Mouse (Mus musculus) heart, embryonic 13.5 days (tissue): ENCODE results near the gene Zfyve1. TPM values are rescaled to one million over a fixed set of nuclear protein-coding genes. Genes with fewer than 3 reads are reported as not detected.

ENCODE experiments used
- ATAC-seq: fragments of 200-750 bp; cut with Nextera tagmentation; 2 replicates; pipeline ENCODE4 v1.8.0; 2017; ENCODE audit warnings: moderate TSS enrichment; ENCODE audit not compliant: insufficient number of reproducible peaks, low FRiP score, low TSS enrichment; ENCODE audit errors: extremely low read depth
- H3K27ac ChIP-seq: fragments of 300-500 bp; sonication (generic); replicated peaks from 2 replicates; pipeline ENCODE4 v1.5.1; 2015; ENCODE audit warnings: moderate library complexity, mild to moderate bottlenecking, inconsistent platforms
- H3K27me3 ChIP-seq: fragments of 300-500 bp; sonication (generic); replicated peaks from 2 replicates; pipeline ENCODE4 v1.6.1; 2015; ENCODE audit warnings: mild to moderate bottlenecking, inconsistent platforms
- H3K36me3 ChIP-seq: fragments of 300-500 bp; sonication (generic); 2 replicates; pipeline ENCODE4 v1.6.1; 2015; ENCODE audit warnings: mild to moderate bottlenecking, inconsistent platforms
- H3K4me1 ChIP-seq: fragments of 300-500 bp; sonication (generic); 2 replicates; pipeline ENCODE4 v1.6.1; 2015; ENCODE audit warnings: inconsistent platforms
- H3K4me2 ChIP-seq: fragments of 300-500 bp; sonication (generic); 2 replicates; pipeline ENCODE4 v1.6.1; 2015; ENCODE audit warnings: inconsistent platforms, mild to moderate bottlenecking, moderate library complexity
- H3K4me3 ChIP-seq: fragments of 300-500 bp; sonication (generic); 2 replicates; pipeline ENCODE4 v1.5.1; 2015; ENCODE audit warnings: moderate library complexity, mild to moderate bottlenecking, inconsistent platforms
- H3K9ac ChIP-seq: fragments of 300-500 bp; sonication (generic); 2 replicates; pipeline ENCODE4 v1.6.1; 2015; ENCODE audit warnings: inconsistent platforms, mild to moderate bottlenecking, moderate library complexity
- H3K9me3 ChIP-seq: fragments of 300-500 bp; sonication (generic); 2 replicates; pipeline ENCODE4 v1.6.1; 2016; ENCODE audit warnings: inconsistent platforms
- WGBS: fragments of 180-500 bp; shearing (Covaris S2); methylation state at CpG from one replicate; pipeline ENCODE4 v1.1.7; 2015; ENCODE audit warnings: mixed read lengths; 5-methylcytosine and 5-hydroxymethylcytosine counted together
- polyA plus RNA-seq: library from polyadenylated mRNA; unstranded; fragments of >200 nt; fragmentation: Nextera tagmentation; extraction: Ambion mirVana; gene quantifications from 2 replicates; pipeline ENCODE4 v1.2.1, GENCODE M21; 2015

Zfyve1 gene
- polyA plus RNA-seq, 1 experiment from 2014 or later: 14.6 TPM

DNA sequence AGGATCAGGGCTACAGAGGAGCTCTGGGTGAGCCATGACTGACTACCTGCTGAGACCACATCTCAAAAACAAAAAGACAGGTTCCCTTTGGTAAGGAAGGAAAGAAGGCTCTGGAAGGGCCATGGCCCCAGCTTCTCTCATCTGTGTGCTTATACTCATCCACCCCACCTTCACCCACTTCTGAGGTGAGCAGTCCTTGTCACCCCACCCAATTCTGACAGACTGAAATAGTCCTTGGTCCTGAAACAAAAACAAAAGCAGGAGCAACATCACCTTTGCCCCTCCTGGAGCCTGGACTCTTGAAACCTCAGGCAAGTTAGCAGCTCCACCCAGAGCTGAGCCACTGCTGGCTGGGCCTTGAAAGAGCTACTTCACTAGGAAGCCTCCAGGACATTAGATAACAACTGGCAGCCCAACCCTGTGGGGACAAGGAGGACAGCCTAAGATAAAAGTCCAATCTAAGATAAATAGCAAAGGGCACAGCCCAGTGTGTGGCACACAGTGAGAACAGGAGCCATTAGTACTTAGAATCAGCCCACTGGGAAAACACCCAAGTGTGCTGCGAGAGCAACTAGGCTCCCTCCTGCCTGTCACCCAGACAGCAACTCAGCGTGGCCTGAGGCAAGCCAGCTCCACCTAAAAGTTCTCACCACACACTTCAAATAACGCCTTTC, 18.0 kb downstream of the Zfyve1 start:
- Histone ChIP-seq H3K36me3 (peaks cover 58% of the 10 kb centered on the region), H3K4me2 (peak overlapping the region; percentile 13), H3K27me3 (no peaks in the 10 kb centered on the region), H3K27ac (peak overlapping the region; percentile 63), H3K9ac (peak overlapping the region; percentile 40; the same call in 1 of the 2 replicates), H3K4me3 (no peak overlapping the region), H3K4me1 (peaks cover 31% of the 10 kb centered on the region), H3K9me3 (no peaks in the 10 kb centered on the region)
- 18% methylated on average over 3 of the region's 3 CpGs for WGBS
- ATAC-seq: no peak

GRCm38 (mm10) chr12:83578356-83578755, 18.7 kb downstream of the Zfyve1 start:
- no peak overlapping the region for H3K4me2 ChIP-seq
- no peak for ATAC-seq
- no peak overlapping the region for H3K4me3 ChIP-seq
- no peak overlapping the region for H3K9ac ChIP-seq
- peaks cover 31% of the 10 kb centered on the region for H3K4me1 ChIP-seq
- H3K27me3 ChIP-seq: no peaks in the 10 kb centered on the region
- H3K27ac ChIP-seq: no peak overlapping the region
- WGBS: 80% methylated on average over 2 of the region's 2 CpGs
- no peaks in the 10 kb centered on the region for H3K9me3 ChIP-seq
- H3K36me3 ChIP-seq: peaks cover 58% of the 10 kb centered on the region

- H3K9ac ChIP-seq: no peak overlapping the region
- no peak for ATAC-seq
- H3K9me3 ChIP-seq: no peaks in the 10 kb centered on the region
- H3K4me2 ChIP-seq: no peak overlapping the region
- H3K27me3 ChIP-seq: no peaks in the 10 kb centered on the region
- H3K4me3 ChIP-seq: no peak overlapping the region
- H3K27ac ChIP-seq: no peak overlapping the region
- peaks cover 60% of the 10 kb centered on the region for H3K36me3 ChIP-seq
- peaks cover 31% of the 10 kb centered on the region for H3K4me1 ChIP-seq
- 94% methylated on average over 5 of the region's 5 CpGs for WGBS
Measured at GRCm38 (mm10) chr12:83577445-83577844, 19.6 kb downstream of the Zfyve1 start.

DNA sequence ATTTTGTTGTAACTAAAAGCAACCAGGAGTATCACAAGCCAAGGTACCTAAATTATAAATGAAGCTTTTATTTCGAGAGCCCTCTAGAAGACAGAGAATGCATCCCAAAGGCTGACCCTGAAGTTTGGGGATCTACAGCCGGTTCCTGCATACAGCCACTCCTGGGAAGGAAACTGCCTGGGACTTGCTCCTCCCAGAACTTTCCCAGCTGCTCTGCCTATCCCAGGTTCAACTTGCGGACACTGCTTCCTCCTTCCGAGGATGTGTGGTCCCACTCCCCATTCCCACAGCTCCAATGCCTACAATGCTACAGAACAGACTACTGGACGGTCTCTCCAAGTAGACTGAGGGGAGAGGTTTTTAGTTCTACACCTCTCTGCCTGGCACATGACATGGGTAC, 24.3 kb downstream of the Zfyve1 start:
- H3K36me3 ChIP-seq: peaks cover 89% of the 10 kb centered on the region

GRCm38 (mm10) chr12:83569866-83570265, 27.2 kb downstream of the Zfyve1 start:
- Histone ChIP-seq H3K36me3 (peaks cover 91% of the 10 kb centered on the region), H3K9ac (no peak overlapping the region), H3K27ac (no peak overlapping the region), H3K9me3 (no peaks in the 10 kb centered on the region), H3K4me3 (no peak overlapping the region), H3K27me3 (no peaks in the 10 kb centered on the region), H3K4me1 (no peaks in the 10 kb centered on the region), H3K4me2 (no peak overlapping the region)
- WGBS: 94% methylated on average over 3 of the region's 3 CpGs
- ATAC-seq: no peak

More for the DNA sequence above, 24.3 kb downstream of the Zfyve1 start:
- no peak overlapping the region for H3K4me2 ChIP-seq
- WGBS: 76% methylated on average over 5 of the region's 5 CpGs
- no peaks in the 10 kb centered on the region for H3K4me1 ChIP-seq
- ATAC-seq: no peak
- H3K27ac ChIP-seq: no peak overlapping the region
- no peaks in the 10 kb centered on the region for H3K9me3 ChIP-seq
- no peak overlapping the region for H3K9ac ChIP-seq
- no peaks in the 10 kb centered on the region for H3K27me3 ChIP-seq
- no peak overlapping the region for H3K4me3 ChIP-seq

GRCm38 (mm10) chr12:83562589-83562988, 34.4 kb downstream of the Zfyve1 start:
- Histone ChIP-seq H3K4me3 (no peak overlapping the region), H3K27me3 (no peaks in the 10 kb centered on the region), H3K36me3 (peaks cover 91% of the 10 kb centered on the region), H3K4me2 (no peak overlapping the region), H3K4me1 (0 out of 2 replicates have a peak, but pooled peaks cover 3% of the 10 kb centered on the region), H3K9me3 (no peaks in the 10 kb centered on the region), H3K27ac (no peak overlapping the region), H3K9ac (no peak overlapping the region)
- 95% methylated on average over 3 of the region's 3 CpGs for WGBS
- no peak for ATAC-seq

GRCm38 (mm10) chr12:83560189-83560588, 36.8 kb downstream of the Zfyve1 start:
- no peaks in the 10 kb centered on the region for H3K27me3 ChIP-seq
- no peak overlapping the region for H3K4me2 ChIP-seq
- 72% methylated on average over 6 of the region's 6 CpGs for WGBS
- no peak overlapping the region for H3K4me3 ChIP-seq
- ATAC-seq: no peak
- no peak overlapping the region for H3K27ac ChIP-seq
- H3K9me3 ChIP-seq: no peaks in the 10 kb centered on the region
- 0 out of 2 replicates have a peak, but pooled peaks cover 3% of the 10 kb centered on the region for H3K4me1 ChIP-seq
- no peak overlapping the region for H3K9ac ChIP-seq
- H3K36me3 ChIP-seq: peaks cover 91% of the 10 kb centered on the region

DNA sequence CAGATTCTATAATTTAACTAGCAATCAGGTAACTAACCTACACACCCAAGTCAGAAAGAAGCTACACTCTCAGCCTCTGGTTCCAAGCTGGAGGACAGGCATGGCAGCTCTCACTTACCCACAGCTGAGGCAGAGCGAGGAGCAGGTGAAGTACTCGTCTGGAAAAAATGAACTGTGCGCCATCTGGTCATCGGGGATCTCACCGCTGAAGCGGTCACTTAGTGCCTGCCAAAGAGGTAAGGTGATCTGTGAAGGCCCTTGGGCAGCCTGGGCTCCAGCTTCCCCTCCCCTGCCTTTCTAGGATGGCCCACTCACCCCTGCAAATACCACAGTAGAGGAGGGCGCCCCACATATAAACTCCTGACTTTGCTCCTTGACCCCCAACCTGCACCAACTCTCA, 38.5 kb downstream of the Zfyve1 start:
- Histone ChIP-seq H3K36me3 (peaks cover 93% of the 10 kb centered on the region), H3K27me3 (no peaks in the 10 kb centered on the region), H3K9ac (no peak overlapping the region), H3K27ac (no peak overlapping the region), H3K4me3 (no peak overlapping the region), H3K9me3 (no peaks in the 10 kb centered on the region), H3K4me1 (0 out of 2 replicates have a peak, but pooled peaks cover 3% of the 10 kb centered on the region), H3K4me2 (no peak overlapping the region)
- 89% methylated on average over 7 of the region's 7 CpGs for WGBS
- no peak for ATAC-seq

DNA sequence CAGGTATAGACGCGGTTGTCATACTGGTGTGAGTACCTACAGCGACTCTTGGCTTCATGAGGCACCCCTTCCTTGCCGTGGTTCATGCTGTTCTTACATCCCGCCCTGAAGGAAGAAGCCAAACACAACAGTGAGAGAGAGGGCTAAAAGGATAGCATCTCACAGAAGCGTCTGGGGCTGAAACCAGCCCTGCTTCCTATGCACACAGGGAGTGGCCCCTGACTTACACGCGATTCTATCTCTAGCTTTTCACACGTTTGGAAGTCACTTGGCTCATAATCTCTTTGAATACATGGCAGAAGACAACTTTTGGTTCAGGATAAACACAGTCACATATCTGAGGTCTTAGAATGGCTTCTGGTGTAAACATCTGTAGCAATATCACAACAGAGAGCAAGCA, 41.4 kb downstream of the Zfyve1 start:
- Histone ChIP-seq H3K27ac (no peak overlapping the region), H3K4me2 (no peak overlapping the region), H3K9ac (no peak overlapping the region), H3K4me3 (no peak overlapping the region), H3K36me3 (peaks cover 91% of the 10 kb centered on the region), H3K4me1 (no peaks in the 10 kb centered on the region), H3K27me3 (no peaks in the 10 kb centered on the region), H3K9me3 (no peaks in the 10 kb centered on the region)
- ATAC-seq: no peak
- 64% methylated on average over 9 of the region's 9 CpGs for whole genome bisulfite sequencing

- Histone ChIP-seq H3K4me1 (no peaks in the 10 kb centered on the region), H3K27me3 (no peaks in the 10 kb centered on the region), H3K4me3 (no peak overlapping the region), H3K9ac (no peak overlapping the region), H3K4me2 (no peak overlapping the region), H3K9me3 (no peaks in the 10 kb centered on the region), H3K36me3 (peaks cover 99% of the 10 kb centered on the region), H3K27ac (no peak overlapping the region)
- 80% methylated on average over 4 of the region's 4 CpGs for WGBS
- ATAC-seq: no peak
Measured at GRCm38 (mm10) chr12:83553816-83554215, 43.2 kb downstream of the Zfyve1 start.

- H3K36me3 ChIP-seq: peaks cover 96% of the 10 kb centered on the region
Measured at GRCm38 (mm10) chr12:83551305-83551704, 45.7 kb downstream of the Zfyve1 start.

GRCm38 (mm10) chr12:83544791-83545190, 52.2 kb downstream of the Zfyve1 start:
- Histone ChIP-seq H3K36me3 (peaks cover 82% of the 10 kb centered on the region), H3K4me1 (no peaks in the 10 kb centered on the region), H3K4me3 (no peak overlapping the region), H3K9me3 (no peaks in the 10 kb centered on the region), H3K4me2 (no peak overlapping the region), H3K27ac (no peak overlapping the region), H3K9ac (no peak overlapping the region), H3K27me3 (no peaks in the 10 kb centered on the region)
- ATAC-seq: no peak

More at GRCm38 (mm10) chr12:83551305-83551704, 45.7 kb downstream of the Zfyve1 start:
- Histone ChIP-seq H3K4me1 (no peaks in the 10 kb centered on the region), H3K4me2 (no peak overlapping the region), H3K9ac (no peak overlapping the region), H3K9me3 (no peaks in the 10 kb centered on the region), H3K4me3 (no peak overlapping the region), H3K27me3 (no peaks in the 10 kb centered on the region), H3K27ac (no peak overlapping the region)
- no peak for ATAC-seq
- WGBS: 88% methylated on average over 16 of the region's 16 CpGs
